Mouse (Mus musculus) ES-E14 (cell line): Measurements from ENCODE around the gene Anapc15-ps.

ENCODE experiments used
- CHD2 ChIP-seq: IDR thresholded peaks from 2 replicates; pipeline ENCODE4 v1.6.1; 2014; ENCODE audit warnings: mild to moderate bottlenecking, low read depth, low read length, inconsistent platforms
- HCFC1 ChIP-seq: IDR thresholded peaks from 2 replicates; pipeline ENCODE4 v1.6.1; 2012; ENCODE audit warnings: low read length, inconsistent platforms, borderline replicate concordance; ENCODE audit not compliant: insufficient read depth
- MAFK ChIP-seq: IDR thresholded peaks from 2 replicates; pipeline ENCODE4 v1.6.1; 2014; ENCODE audit warnings: mild to moderate bottlenecking, low read depth, low read length, inconsistent platforms; ENCODE audit not compliant: insufficient read depth
- ZNF384 ChIP-seq: IDR thresholded peaks from 2 replicates; pipeline ENCODE4 v1.6.1; 2012; ENCODE audit warnings: low read depth, low read length, inconsistent platforms

- no peak for TF ChIP-seq MAFK
- TF ChIP-seq ZNF384 = no peak
- TF ChIP-seq HCFC1 = no peak
- no peak for TF ChIP-seq CHD2
These were observed 44.9 kb downstream of the Anapc15-ps start for GRCm38 (mm10) chr10:95628338-95628737.
